Mouse (Mus musculus) myocyte (in vitro differentiated cells): ENCODE measurements at regions not wholly inside any gene's neighbourhood (a gene's known extent, or its start where the extent isn't known, plus 50 kb on each side); places are given as distances from the start of the nearest gene placed in this dataset.

Source experiments
- H3K27me3 ChIP-seq: one replicate; pipeline ENCODE4 v1.6.1; 2011; ENCODE audit not compliant: control insufficient read depth, insufficient read depth, insufficient read length
- H3K36me3 ChIP-seq: one replicate; pipeline ENCODE4 v1.6.1; 2011; ENCODE audit not compliant: control insufficient read depth, insufficient read depth
- H3K4me2 ChIP-seq: one replicate; pipeline ENCODE4 v1.6.1; 2011; ENCODE audit warnings: low read depth, control low read depth
- H3K4me3 ChIP-seq: one replicate; pipeline ENCODE4 v1.5.1; 2011; ENCODE audit warnings: mild to moderate bottlenecking, control low read depth, moderate library complexity
- H3K79me2 ChIP-seq: one replicate; pipeline ENCODE4 v1.6.1; 2011; ENCODE audit not compliant: control insufficient read depth, insufficient read depth
- H3ac ChIP-seq: one replicate; pipeline ENCODE4 v1.6.1; 2011; ENCODE audit not compliant: control insufficient read depth, insufficient read length
- CEBPB ChIP-seq: IDR thresholded peaks from 2 replicates; pipeline ENCODE4 v1.6.1; 2011; ENCODE audit warnings: mild to moderate bottlenecking, moderate library complexity; ENCODE audit not compliant: poor library complexity, insufficient read depth, severe bottlenecking
- E2F4 ChIP-seq: IDR thresholded peaks from one replicate; pipeline ENCODE4 v1.6.1; 2011; ENCODE audit warnings: mild to moderate bottlenecking, control low read depth, moderate library complexity; ENCODE audit not compliant: insufficient read depth
- MAX ChIP-seq: IDR thresholded peaks from one replicate; pipeline ENCODE4 v1.6.1; 2011; ENCODE audit warnings: low read depth, mild to moderate bottlenecking, control low read depth
- MYOD1 ChIP-seq, 3 experiments: IDR thresholded peaks; one replicate each; pipeline ENCODE4 v1.6.1; 2011; ENCODE audit warnings: control low read depth in 2 of 3, low read depth in 2 of 3, mild to moderate bottlenecking in 2 of 3, moderate library complexity in 1 of 3; ENCODE audit not compliant: insufficient read length in 2 of 3, control insufficient read depth in 1 of 3
- MYOG ChIP-seq, 3 experiments: IDR thresholded peaks; one replicate each; pipeline ENCODE4 v1.6.1; 2011; ENCODE audit warnings: control low read depth in 2 of 3, low read depth in 2 of 3, mild to moderate bottlenecking in 2 of 3; ENCODE audit not compliant: insufficient read length in 2 of 3, control insufficient read depth in 1 of 3, insufficient read depth in 1 of 3
- POLR2A ChIP-seq: IDR thresholded peaks from one replicate; pipeline ENCODE4 v1.6.1; 2011; ENCODE audit warnings: low read depth, mild to moderate bottlenecking, control low read depth, moderate library complexity; ENCODE audit not compliant: insufficient read length
- POLR2AphosphoS2 ChIP-seq: IDR thresholded peaks from one replicate; pipeline ENCODE4 v1.6.1; 2011; ENCODE audit warnings: low read depth, control low read depth; ENCODE audit not compliant: insufficient read length
- REST ChIP-seq: IDR thresholded peaks from one replicate; pipeline ENCODE4 v1.6.1; 2011; ENCODE audit warnings: mild to moderate bottlenecking, control low read depth, moderate library complexity; ENCODE audit not compliant: insufficient read depth, insufficient read length
- SRF ChIP-seq: IDR thresholded peaks from one replicate; pipeline ENCODE4 v1.6.1; 2011; ENCODE audit warnings: low read depth; ENCODE audit not compliant: control insufficient read depth, insufficient read length
- TCF12 ChIP-seq: IDR thresholded peaks from one replicate; pipeline ENCODE4 v1.6.1; 2011; ENCODE audit warnings: mild to moderate bottlenecking, control low read depth; ENCODE audit not compliant: poor library complexity, insufficient read depth, severe bottlenecking
- TCF3 ChIP-seq: IDR thresholded peaks from one replicate; pipeline ENCODE4 v1.6.1; 2011; ENCODE audit warnings: low read depth, control low read depth; ENCODE audit not compliant: insufficient read length
- USF1 ChIP-seq: IDR thresholded peaks from one replicate; pipeline ENCODE4 v1.6.1; 2011; ENCODE audit warnings: low read depth, mild to moderate bottlenecking, control low read depth, moderate library complexity

DNA sequence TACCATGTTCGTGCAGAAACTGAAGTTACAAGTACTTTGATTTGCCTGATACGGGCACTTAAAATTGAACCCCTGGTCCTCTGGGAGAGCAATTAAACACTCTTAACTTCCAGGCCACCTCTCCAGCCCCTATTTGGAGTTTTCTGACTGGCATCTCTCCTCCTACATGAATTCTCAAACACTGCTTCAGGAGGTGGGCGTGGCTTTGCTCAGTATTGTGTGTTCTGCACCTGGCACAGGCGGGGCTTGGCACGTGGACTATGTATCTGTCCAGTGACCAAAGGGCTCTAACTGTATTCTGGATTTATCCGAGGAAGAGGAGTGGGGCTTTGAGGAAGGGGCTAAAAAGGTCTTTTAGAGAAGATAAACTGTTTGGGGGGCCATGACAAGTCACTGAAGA lies 81.5 kb upstream of the Ppm1b start:
- Histone ChIP-seq H3K79me2 (no peaks in the 10 kb centered on the region), H3ac (no peak overlapping the region), H3K36me3 (no peaks in the 10 kb centered on the region), H3K4me2 (no peak overlapping the region), H3K4me3 (no peak overlapping the region), H3K27me3 (no peaks in the 10 kb centered on the region)
- TF ChIP-seq SRF = no peak
- no peak for TF ChIP-seq POLR2AphosphoS2
- TF ChIP-seq MYOG (IDR thresholded peaks at IDR 0.05; ENCODE audit: control insufficient read depth in 1 of 3, insufficient read depth in 1 of 3, insufficient read length in 2 of 3, low read depth in 2 of 3) = no peak
- TF ChIP-seq MYOD1 (IDR thresholded peaks at IDR 0.05; ENCODE audit: control insufficient read depth in 1 of 3, insufficient read length in 2 of 3, low read depth in 2 of 3) = no peak
- no peak for TF ChIP-seq POLR2A
- TF ChIP-seq REST = no peak
- TF ChIP-seq CEBPB = no peak
- TF ChIP-seq E2F4 = no peak
- no peak for TF ChIP-seq USF1

DNA sequence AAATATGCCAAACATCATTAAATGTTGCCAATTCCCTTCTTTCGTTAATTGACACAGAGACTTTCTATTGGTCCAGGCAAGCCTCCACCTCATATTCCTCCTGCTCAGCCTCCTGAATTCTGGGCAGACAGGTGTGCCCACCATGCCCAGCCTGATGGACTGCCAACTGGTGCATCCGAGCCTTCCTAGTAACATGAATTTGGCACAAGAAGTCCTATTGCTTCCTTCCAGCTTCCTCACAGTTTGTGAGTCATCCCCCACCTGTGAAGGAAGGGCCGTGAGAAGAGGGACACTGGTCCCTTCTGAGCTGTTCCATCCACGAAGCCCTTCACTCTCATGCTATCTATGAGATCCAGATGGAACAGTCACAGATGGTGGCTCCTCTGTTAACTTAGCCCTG lies 80.5 kb upstream of the Ppm1b start:
- no peaks in the 10 kb centered on the region for H3K36me3 ChIP-seq
- no peaks in the 10 kb centered on the region for H3K79me2 ChIP-seq
- no peaks in the 10 kb centered on the region for H3K27me3 ChIP-seq
- H3ac ChIP-seq = no peak overlapping the region
- TF ChIP-seq TCF12 (no peak), CEBPB (no peak), MYOG (IDR thresholded peaks at IDR 0.05; ENCODE audit: control insufficient read depth in 1 of 3, insufficient read depth in 1 of 3, insufficient read length in 2 of 3, low read depth in 2 of 3) (no peak), MAX (no peak), E2F4 (no peak), POLR2A (no peak), MYOD1 (IDR thresholded peaks at IDR 0.05; ENCODE audit: control insufficient read depth in 1 of 3, insufficient read length in 2 of 3, low read depth in 2 of 3) (no peak), REST (no peak), SRF (no peak), TCF3 (no peak), USF1 (no peak), POLR2AphosphoS2 (no peak)
- H3K4me2 ChIP-seq = no peak overlapping the region
- no peak overlapping the region for H3K4me3 ChIP-seq

GRCm38 (mm10) chr17:84877176-84877863 lies 79.2 kb upstream of the Ppm1b start:
- Histone ChIP-seq H3K27me3 (no peaks in the 10 kb centered on the region), H3ac (no peak overlapping the region), H3K36me3 (no peaks in the 10 kb centered on the region), H3K79me2 (no peaks in the 10 kb centered on the region), H3K4me3 (peak overlapping the region; percentile 9), H3K4me2 (no peak overlapping the region)
- TF ChIP-seq CEBPB (no peak), REST (no peak), MYOG (IDR thresholded peaks at IDR 0.05; ENCODE audit: control insufficient read depth in 1 of 3, insufficient read depth in 1 of 3, insufficient read length in 2 of 3, low read depth in 2 of 3) (no peak), POLR2AphosphoS2 (no peak), E2F4 (no peak), POLR2A (no peak), USF1 (no peak), TCF3 (no peak), SRF (no peak), TCF12 (no peak), MAX (no peak), MYOD1 (IDR thresholded peaks at IDR 0.05; ENCODE audit: control insufficient read depth in 1 of 3, insufficient read length in 2 of 3, low read depth in 2 of 3) (no peak)

DNA sequence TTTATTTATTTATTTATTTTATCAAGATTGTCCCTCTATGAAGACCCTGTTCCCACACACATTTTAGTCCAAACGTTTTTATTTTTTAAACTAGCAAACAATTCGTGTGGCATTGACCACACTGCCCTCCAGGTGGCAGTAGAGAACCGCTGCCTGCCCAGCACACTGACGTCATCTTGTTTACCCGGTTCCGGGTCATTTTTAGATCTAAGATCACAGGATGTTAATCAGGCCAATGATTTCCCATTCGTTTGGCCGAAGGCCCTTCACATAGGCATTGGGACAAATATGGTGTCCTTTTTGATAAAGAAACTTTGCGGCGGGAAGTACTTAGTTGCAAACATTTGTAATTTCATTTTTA lies 78.7 kb upstream of the Ppm1b start:
- H3K36me3 ChIP-seq = no peaks in the 10 kb centered on the region
- H3K4me3 ChIP-seq = peak overlapping the region; percentile 9
- TF ChIP-seq TCF3 = no peak
- TF ChIP-seq MAX = no peak
- TF ChIP-seq POLR2A = no peak
- TF ChIP-seq E2F4 = no peak
- TF ChIP-seq REST = no peak
- TF ChIP-seq SRF = no peak
- no peak for TF ChIP-seq CEBPB
- no peak for TF ChIP-seq MYOG (IDR thresholded peaks at IDR 0.05; ENCODE audit: control insufficient read depth in 1 of 3, insufficient read depth in 1 of 3, insufficient read length in 2 of 3, low read depth in 2 of 3)
- no peak for TF ChIP-seq TCF12
- H3K4me2 ChIP-seq = peak overlapping the region; percentile 81
- H3K79me2 ChIP-seq = no peaks in the 10 kb centered on the region
- H3K27me3 ChIP-seq = no peaks in the 10 kb centered on the region
- H3ac ChIP-seq = no peak overlapping the region

- no peak overlapping the region for H3ac ChIP-seq
- H3K4me3 ChIP-seq = peak overlapping the region; percentile 9
Observed at GRCm38 (mm10) chr17:84878316-84878715, 78.2 kb upstream of the Ppm1b start.

More at GRCm38 (mm10) chr17:84878316-84878715, 78.2 kb upstream of the Ppm1b start:
- Histone ChIP-seq H3K4me2 (peak overlapping the region; percentile 81), H3K79me2 (no peaks in the 10 kb centered on the region), H3K36me3 (no peaks in the 10 kb centered on the region), H3K27me3 (no peaks in the 10 kb centered on the region)
- TF ChIP-seq SRF (no peak), POLR2A (no peak), USF1 (no peak), POLR2AphosphoS2 (no peak), TCF3 (no peak), MAX (no peak), TCF12 (no peak), CEBPB (no peak), E2F4 (no peak), MYOG (IDR thresholded peaks at IDR 0.05; ENCODE audit: control insufficient read depth in 1 of 3, insufficient read depth in 1 of 3, insufficient read length in 2 of 3, low read depth in 2 of 3) (no peak), REST (no peak), MYOD1 (IDR thresholded peaks at IDR 0.05; ENCODE audit: control insufficient read depth in 1 of 3, insufficient read length in 2 of 3, low read depth in 2 of 3) (no peak)
